Mouse (Mus musculus) heart, embryonic 16.5 days (tissue): ENCODE data around the gene Olfr655. TPM values are rescaled to one million over a fixed set of nuclear protein-coding genes. Genes with fewer than 3 reads are reported as not detected.

Source experiments
- ATAC-seq: fragments of 200-750 bp; cut with Nextera tagmentation; replicated peaks from 2 replicates; pipeline ENCODE4 v1.8.0; 2017; ENCODE audit warnings: moderate number of reproducible peaks; ENCODE audit not compliant: insufficient read depth, low FRiP score; ENCODE audit errors: extremely low read depth
- H3K27ac ChIP-seq: fragments of 300-500 bp; sonication (generic); 2 replicates; pipeline ENCODE4 v1.5.1; 2014; ENCODE audit warnings: mild to moderate bottlenecking, low read length, control low read depth, moderate library complexity
- H3K27me3 ChIP-seq: fragments of 300-500 bp; sonication (generic); 2 replicates; pipeline ENCODE4 v1.6.1; 2014; ENCODE audit warnings: low read length, mixed read lengths; ENCODE audit not compliant: control insufficient read depth, insufficient read depth
- H3K36me3 ChIP-seq: fragments of 300-500 bp; sonication (generic); 2 replicates; pipeline ENCODE4 v1.6.1; 2014; ENCODE audit not compliant: control insufficient read depth, insufficient read depth
- H3K4me1 ChIP-seq: fragments of 300-500 bp; sonication (generic); 2 replicates; pipeline ENCODE4 v1.6.1; 2014; ENCODE audit warnings: low read length, mixed read lengths; ENCODE audit not compliant: control insufficient read depth, insufficient read depth
- H3K4me2 ChIP-seq: fragments of 300-500 bp; sonication (generic); 2 replicates; pipeline ENCODE4 v1.6.1; 2014; ENCODE audit warnings: low read depth, mild to moderate bottlenecking, control low read depth, low read length
- H3K4me3 ChIP-seq: fragments of 300-500 bp; sonication (generic); 2 replicates; pipeline ENCODE4 v1.5.1; 2014; ENCODE audit warnings: mild to moderate bottlenecking, control low read depth, low read length
- H3K9ac ChIP-seq: fragments of 300-500 bp; sonication (generic); 2 replicates; pipeline ENCODE4 v1.6.1; 2014; ENCODE audit warnings: low read length, control low read depth
- H3K9me3 ChIP-seq: fragments of 300-500 bp; sonication (generic); replicated peaks from 2 replicates; pipeline ENCODE4 v1.6.1; 2016; ENCODE audit warnings: low read length; ENCODE audit not compliant: control insufficient read depth
- WGBS: fragments of 180-500 bp; shearing (Covaris S2); extraction: QIAGEN DNeasy Blood & Tissue Kit; methylation state at CpG from one replicate; pipeline ENCODE4 v1.1.7; 2014; 5-methylcytosine and 5-hydroxymethylcytosine counted together
- polyA plus RNA-seq: library from polyadenylated mRNA; unstranded; fragments of >200 nt; fragmentation: Nextera tagmentation; extraction: Ambion mirVana; gene quantifications from 2 replicates; pipeline ENCODE4 v1.2.1, GENCODE M21; 2015

Gene Olfr655
- polyA plus RNA-seq, 1 experiment from 2014 or later = not detected

- H3K9ac ChIP-seq = no peak overlapping the region
- H3K4me2 ChIP-seq = no peak overlapping the region
- H3K27ac ChIP-seq = no peak overlapping the region
- H3K4me1 ChIP-seq = no peaks in the 10 kb centered on the region
- H3K9me3 ChIP-seq = no peaks in the 10 kb centered on the region
- ATAC-seq = no peak
- WGBS = 86% methylated on average over 4 of the region's 4 CpGs
- no peaks in the 10 kb centered on the region for H3K36me3 ChIP-seq
- H3K4me3 ChIP-seq = no peak overlapping the region
- no peaks in the 10 kb centered on the region for H3K27me3 ChIP-seq
Measured at GRCm38 (mm10) chr7:104580846-104581245, 20.7 kb downstream of the Olfr655 start.

DNA sequence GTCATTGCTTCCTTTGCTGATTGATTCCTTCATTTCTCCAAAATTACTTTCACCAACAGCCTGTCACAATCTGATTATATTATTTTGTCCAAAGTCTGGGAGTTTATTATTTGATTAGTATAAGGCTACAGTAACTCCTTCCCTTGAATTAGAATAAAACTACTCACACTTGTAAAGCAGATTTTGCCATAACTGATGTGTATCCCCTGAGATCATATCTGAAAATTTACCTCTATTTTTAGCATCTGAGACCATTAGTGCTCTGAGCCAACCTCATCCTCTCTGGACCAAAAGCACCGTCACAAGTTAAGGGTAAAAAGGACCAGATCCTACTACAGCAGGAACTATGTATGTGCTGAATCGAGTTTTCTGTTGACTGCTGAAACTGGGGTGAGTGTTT is 24.6 kb downstream of the Olfr655 start, which contains the start of gene Olfr653:
Gene Olfr653 (plus strand): TSS at position 301 of the 400 bp plus-strand sequence.
- ATAC-seq = no peak
- H3K27ac ChIP-seq = no peak within 1 kb of the TSS
- 42% methylated on average over 2 of the region's 2 CpGs for WGBS
- H3K9ac ChIP-seq = no peak within 1 kb of the TSS
- no peaks in the 10 kb centered on the region for H3K36me3 ChIP-seq
- H3K4me3 ChIP-seq = no peak within 1 kb of the TSS
- no peaks in the 10 kb centered on the region for H3K27me3 ChIP-seq
- no peak within 1 kb of the TSS for H3K4me2 ChIP-seq
- no peaks in the 10 kb centered on the region for H3K9me3 ChIP-seq
- H3K4me1 ChIP-seq = no peaks in the 10 kb centered on the region

GRCm38 (mm10) chr7:104560601-104561000 is 41.0 kb downstream of the Olfr655 start, which contains the start of gene Olfr652:
Olfr652 (plus strand) TSS chr7:104560901.
- no peak within 1 kb of the TSS for H3K9ac ChIP-seq
- no peak within 1 kb of the TSS for H3K4me3 ChIP-seq

DNA sequence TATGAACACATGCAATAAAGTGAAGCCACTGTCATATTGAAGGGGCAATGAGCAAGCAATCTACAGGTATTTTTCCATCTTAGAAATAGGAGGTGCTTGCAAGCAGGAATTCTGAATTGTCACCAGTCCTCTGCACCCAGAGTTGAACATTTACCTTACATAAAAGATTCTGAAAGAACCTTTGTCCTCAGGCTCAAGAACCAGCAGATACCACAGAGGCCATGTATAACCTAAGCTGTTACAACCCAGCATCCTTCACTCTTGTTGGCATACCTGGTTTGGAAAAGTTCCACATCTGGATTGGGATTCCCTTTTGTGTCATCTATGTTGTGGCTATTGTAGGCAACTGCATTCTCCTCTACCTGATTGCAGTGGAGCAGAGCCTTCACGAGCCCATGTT is 48.9 kb downstream of the Olfr655 start:
- Histone ChIP-seq H3K27me3 (no peaks in the 10 kb centered on the region), H3K4me1 (no peaks in the 10 kb centered on the region), H3K9ac (no peak overlapping the region), H3K4me3 (no peak overlapping the region), H3K36me3 (no peaks in the 10 kb centered on the region), H3K27ac (no peak overlapping the region), H3K4me2 (no peak overlapping the region), H3K9me3 (no peaks in the 10 kb centered on the region)
- 46% methylated on average over 1 of the region's 1 CpGs for WGBS
- no peak for ATAC-seq

More at GRCm38 (mm10) chr7:104560601-104561000, 41.0 kb downstream of the Olfr655 start, which contains the start of gene Olfr652:
- no peak within 1 kb of the TSS for H3K27ac ChIP-seq
- H3K4me2 ChIP-seq = no peak within 1 kb of the TSS
- H3K27me3 ChIP-seq = no peaks in the 10 kb centered on the region
- no peaks in the 10 kb centered on the region for H3K9me3 ChIP-seq
- no peak for ATAC-seq
- no peaks in the 10 kb centered on the region for H3K36me3 ChIP-seq
- H3K4me1 ChIP-seq = no peaks in the 10 kb centered on the region

GRCm38 (mm10) chr7:104549833-104550232 is 51.7 kb downstream of the Olfr655 start, which contains the start of gene Olfr651:
Olfr651 (plus strand) TSS chr7:104550133.
- H3K36me3 ChIP-seq = no peaks in the 10 kb centered on the region
- ATAC-seq = no peak
- H3K9ac ChIP-seq = no peak within 1 kb of the TSS
- 69% methylated on average over 5 of the region's 5 CpGs for WGBS
- H3K27ac ChIP-seq = no peak within 1 kb of the TSS
- H3K27me3 ChIP-seq = no peaks in the 10 kb centered on the region
- no peak within 1 kb of the TSS for H3K4me3 ChIP-seq
- no peaks in the 10 kb centered on the region for H3K9me3 ChIP-seq
- H3K4me2 ChIP-seq = no peak within 1 kb of the TSS
- no peaks in the 10 kb centered on the region for H3K4me1 ChIP-seq

Other genes starting within 250 kb of the Olfr655 start
- 2.2 and 2.9 TPM in 2 replicates for gene Trim12c, start 248.4 kb downstream of the Olfr655 start, polyA plus RNA-seq
- gene Trim30b, start 231.9 kb downstream of the Olfr655 start, polyA plus RNA-seq = 0.05 and 0.07 TPM in 2 replicates
- 0.11 and 0.26 TPM in 2 replicates for gene Trim30c, start 200.9 kb downstream of the Olfr655 start, polyA plus RNA-seq
- gene Trim30a, start 136.6 kb downstream of the Olfr655 start, polyA plus RNA-seq = 1.3 and 2.2 TPM in 2 replicates
- 0.41 and 0.95 TPM in 2 replicates for gene Trim30d, start 93.9 kb downstream of the Olfr655 start, polyA plus RNA-seq
- not detected in 2 replicates for gene Olfr651, start 51.6 kb downstream of the Olfr655 start, polyA plus RNA-seq
- not detected in 2 replicates for gene Olfr652, start 40.9 kb downstream of the Olfr655 start, polyA plus RNA-seq
- not detected in 2 replicates for gene Olfr653, start 24.5 kb downstream of the Olfr655 start, polyA plus RNA-seq
- not detected in 2 replicates for gene Olfr654, start 14.8 kb downstream of the Olfr655 start, polyA plus RNA-seq
- gene Olfr656, start 12.2 kb upstream of the Olfr655 start, polyA plus RNA-seq = not detected in 2 replicates
- gene Olfr657, start 23.0 kb upstream of the Olfr655 start, polyA plus RNA-seq = not detected in 2 replicates
- gene Olfr658, start 45.5 kb upstream of the Olfr655 start, polyA plus RNA-seq = not detected in 2 replicates
- not detected in 2 replicates for gene Olfr659, start 65.0 kb upstream of the Olfr655 start, polyA plus RNA-seq
- gene Olfr661, start 84.7 kb upstream of the Olfr655 start, polyA plus RNA-seq = not detected in 2 replicates
- not detected in 2 replicates for gene Usp17le, start 175.7 kb upstream of the Olfr655 start, polyA plus RNA-seq
- gene Usp17lb, start 240.8 kb upstream of the Olfr655 start, polyA plus RNA-seq = not detected in 2 replicates